Mouse (Mus musculus): Measurements from ENCODE around the gene Riox1. TPM values are rescaled to one million over a fixed set of nuclear protein-coding genes. Genes with fewer than 3 reads are reported as not detected.
A peak's percentile ranks its signal among the peaks of the same experiment; 100 is the strongest.
"Not testable (repeated sequence)": the region's sequence is repeated elsewhere in the genome, so short reads cannot be mapped to it uniquely, and the experiment has no call there.

Gene Riox1
- 10 to 100 TPM; 15.7 to 16.9 TPM for total RNA-seq (2021)
- long read RNA-seq, transcript Riox1-201 (1 exons, 2,344 nt): major isoform, 42 of 42 reads
- long read RNA-seq, partial matches to known transcripts: 0 of 42 reads
- long read RNA-seq, other reads (novel, unspliced or antisense): 0 of 42 reads

DNA sequence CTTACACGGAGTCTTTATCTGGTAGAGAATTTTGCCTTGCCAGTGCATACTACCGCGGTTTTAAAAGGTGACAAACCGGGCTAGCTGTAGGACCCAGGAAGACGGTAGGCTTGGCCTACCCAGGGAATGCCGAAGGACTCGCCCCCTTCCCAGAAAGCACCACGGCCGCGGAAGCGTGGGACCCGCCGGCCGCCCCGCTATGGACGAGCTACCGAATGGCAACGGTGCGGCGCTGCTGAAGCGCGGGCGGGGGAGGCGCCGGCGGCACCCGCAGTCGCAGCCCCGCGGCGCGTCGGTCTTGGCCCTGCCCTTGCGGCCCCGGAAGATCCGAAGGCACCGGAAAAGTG lies at the start of gene Riox1:
Riox1 (plus strand) TSS at position 116 of the 347 bp plus-strand sequence.
- peak; percentile 84 to 91 for DNase-seq (ENCODE audit: low spot score in 2 of 2)

- no peak for DNase-seq (ENCODE audit: low spot score in 2 of 2)
Observed at GRCm38 (mm10) chr12:83910451-83910850, 40.0 kb upstream of the Riox1 start.

- DNase-seq (ENCODE audit: low spot score in 2 of 2): no peak
Observed at GRCm38 (mm10) chr12:83914202-83914740, 36.1 kb upstream of the Riox1 start.

- DNase-seq (ENCODE audit: low spot score in 2 of 2): no peak
Observed at GRCm38 (mm10) chr12:83914797-83915196, 35.6 kb upstream of the Riox1 start.

GRCm38 (mm10) chr12:83916884-83917283 lies 33.5 kb upstream of the Riox1 start:
- no peak for DNase-seq (ENCODE audit: low spot score in 2 of 2)

- peak in 1 of 2 experiments; percentile 17 for DNase-seq (ENCODE audit: low spot score in 2 of 2)
Observed at GRCm38 (mm10) chr12:83920721-83921441, 29.5 kb upstream of the Riox1 start.

DNA sequence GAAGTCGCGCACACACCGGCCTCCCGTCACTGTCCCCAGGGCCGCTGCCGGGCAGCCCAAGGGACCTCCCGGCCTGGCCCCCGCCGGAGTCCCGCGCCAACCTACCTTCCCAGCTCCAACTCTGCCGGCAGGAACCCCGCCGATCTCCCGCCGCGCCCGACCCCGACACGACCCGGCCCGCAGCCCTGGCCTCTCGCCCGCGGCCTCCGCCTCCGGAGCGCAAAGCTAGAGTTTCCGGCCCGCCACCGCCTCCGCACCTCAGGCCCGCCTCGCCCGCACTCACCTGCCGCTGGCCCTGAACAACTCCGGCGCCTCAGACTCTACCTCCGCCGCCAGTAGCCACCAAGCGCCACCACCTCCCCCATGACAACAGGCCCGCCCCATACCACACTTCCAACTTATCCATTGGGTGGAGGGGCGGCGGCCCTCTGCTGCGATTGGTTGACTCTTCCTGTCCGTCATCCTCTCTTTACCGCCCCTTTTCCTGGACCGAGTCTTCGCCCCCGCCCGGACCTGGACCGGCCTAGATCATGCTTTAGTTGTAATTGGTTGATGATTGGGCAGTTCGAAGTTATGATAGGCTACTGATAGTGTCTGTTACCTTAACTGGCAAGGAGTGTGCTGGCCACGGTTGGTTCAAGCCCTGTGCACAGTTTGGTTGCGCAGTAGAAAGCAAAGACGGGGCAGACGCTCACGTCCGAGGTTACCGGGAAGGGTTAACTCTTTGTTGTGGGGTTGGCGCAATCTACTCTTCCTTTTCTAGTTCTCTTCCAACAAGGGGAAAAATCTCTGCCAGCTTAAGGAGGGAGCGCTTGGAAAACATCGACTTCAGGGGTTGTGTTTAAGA lies 28.6 kb upstream of the Riox1 start, which contains the start of gene Numb:
Numb (minus strand) TSS at position 400 of the 847 bp plus-strand sequence.
- DNase-seq (ENCODE audit: low spot score in 2 of 2): peak; percentile 99 to 100

DNA sequence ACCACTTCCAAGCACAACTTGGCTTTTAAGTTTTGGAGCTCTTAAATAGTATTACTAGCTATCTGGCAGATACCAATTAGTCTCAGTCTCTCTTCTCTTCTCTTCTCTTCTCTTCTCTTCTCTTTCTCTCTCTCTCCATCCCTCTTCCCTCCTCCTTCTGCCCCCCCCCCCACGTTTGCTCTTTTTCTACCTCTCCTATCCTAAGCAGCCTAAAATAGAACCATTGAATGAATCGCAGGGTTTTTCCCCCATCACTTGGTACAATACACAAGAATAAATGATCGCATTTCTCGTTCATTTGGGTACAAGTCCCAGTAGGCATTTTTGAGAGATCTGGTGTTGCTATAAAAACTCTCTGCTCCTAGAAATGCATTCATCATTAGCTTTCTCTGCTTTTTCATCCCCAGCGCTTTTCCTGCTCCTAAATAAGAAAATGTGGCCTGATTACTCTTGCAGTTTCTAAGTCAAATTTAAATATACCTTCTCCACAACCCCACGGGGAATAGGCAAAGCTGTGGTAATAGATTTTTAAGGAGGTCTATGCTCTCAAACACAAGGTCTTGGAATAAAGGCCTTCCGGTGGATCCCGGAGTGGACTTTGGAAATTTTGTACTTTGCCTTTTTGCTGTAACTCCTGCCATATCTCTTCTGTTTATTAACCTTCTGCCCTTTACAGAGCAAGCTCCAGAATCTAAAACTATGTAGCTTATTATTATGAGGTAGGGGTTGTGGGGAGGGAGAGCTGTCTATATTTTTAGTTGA lies 27.5 kb upstream of the Riox1 start:
- no peak for DNase-seq (ENCODE audit: low spot score in 2 of 2)

GRCm38 (mm10) chr12:83923486-83923859 lies 26.9 kb upstream of the Riox1 start:
- no peak for DNase-seq (ENCODE audit: low spot score in 2 of 2)

GRCm38 (mm10) chr12:83924332-83924731 lies 26.1 kb upstream of the Riox1 start:
- no peak for DNase-seq (ENCODE audit: low spot score in 2 of 2)

GRCm38 (mm10) chr12:83925160-83925703 lies 25.2 kb upstream of the Riox1 start:
- DNase-seq (ENCODE audit: low spot score in 2 of 2): no peak

DNA sequence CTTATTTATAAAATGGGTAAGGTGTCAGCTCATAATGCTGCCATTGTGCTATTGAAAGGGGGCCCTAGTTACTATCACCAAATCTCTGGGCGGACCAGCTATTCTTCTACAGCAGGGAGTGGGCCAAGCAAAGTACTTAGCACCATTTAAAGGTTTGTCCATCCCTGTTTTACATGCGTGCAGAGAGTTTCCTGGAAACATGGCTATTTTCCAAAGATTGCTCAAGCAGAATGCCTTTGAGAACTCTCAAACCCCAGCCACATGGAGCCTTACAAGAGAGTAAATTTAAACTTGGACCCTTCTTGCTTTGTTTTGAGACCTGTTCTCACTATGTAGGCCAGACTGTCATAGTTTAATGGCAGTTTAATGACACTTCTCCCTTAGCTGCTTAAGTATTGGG lies 24.3 kb upstream of the Riox1 start:
- no peak for DNase-seq (ENCODE audit: low spot score in 2 of 2)

- DNase-seq (ENCODE audit: low spot score in 2 of 2): no peak
Observed at GRCm38 (mm10) chr12:83927747-83928146, 22.7 kb upstream of the Riox1 start.

- no peak for DNase-seq (ENCODE audit: low spot score in 2 of 2)
Observed at GRCm38 (mm10) chr12:83929186-83929804, 21.1 kb upstream of the Riox1 start.

GRCm38 (mm10) chr12:83937600-83937999 lies 12.8 kb upstream of the Riox1 start:
- DNase-seq (ENCODE audit: low spot score in 2 of 2): no peak

DNA sequence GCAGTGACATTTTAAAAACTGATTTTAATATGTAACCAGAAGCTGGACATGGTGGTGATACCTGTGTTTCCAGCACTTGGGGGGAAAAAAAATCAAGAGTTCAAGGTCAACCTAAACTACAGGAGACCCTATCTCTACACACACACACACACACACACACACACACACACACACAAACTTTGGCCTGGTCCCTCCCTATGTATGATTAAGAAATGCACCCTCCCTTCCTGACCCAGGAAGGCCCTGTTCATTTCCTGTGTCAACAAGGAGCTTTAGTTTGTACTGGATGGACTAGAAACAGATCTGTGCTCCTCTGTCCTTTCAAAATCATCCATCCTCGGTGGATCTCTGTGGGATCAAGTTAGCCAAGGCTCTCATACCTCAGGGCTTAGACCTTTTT lies 11.8 kb upstream of the Riox1 start:
- DNase-seq (ENCODE audit: low spot score in 2 of 2): not testable (repeated sequence)

DNA sequence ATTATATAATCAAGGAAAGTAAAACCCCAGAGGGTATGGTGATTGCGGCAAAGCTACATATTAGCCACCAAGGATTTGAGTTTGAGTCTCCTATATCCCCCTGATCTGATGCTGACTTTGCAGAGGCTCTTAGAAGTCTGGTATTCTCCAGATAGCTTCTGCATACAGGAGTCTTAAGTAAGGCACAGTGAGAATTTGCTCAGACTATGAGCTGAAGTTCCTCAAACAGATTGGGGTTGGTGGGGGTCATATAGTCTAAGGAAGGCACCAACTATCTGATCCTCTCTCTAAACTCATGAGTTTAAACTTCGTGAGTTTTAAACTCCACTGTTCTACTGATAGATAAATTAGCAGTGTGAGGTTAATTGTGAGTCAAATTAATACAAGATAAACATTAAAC lies 11.1 kb upstream of the Riox1 start:
- no peak for DNase-seq (ENCODE audit: low spot score in 2 of 2)

- DNase-seq (ENCODE audit: low spot score in 2 of 2): no peak
Observed at GRCm38 (mm10) chr12:83940031-83940430, 10.4 kb upstream of the Riox1 start.

DNA sequence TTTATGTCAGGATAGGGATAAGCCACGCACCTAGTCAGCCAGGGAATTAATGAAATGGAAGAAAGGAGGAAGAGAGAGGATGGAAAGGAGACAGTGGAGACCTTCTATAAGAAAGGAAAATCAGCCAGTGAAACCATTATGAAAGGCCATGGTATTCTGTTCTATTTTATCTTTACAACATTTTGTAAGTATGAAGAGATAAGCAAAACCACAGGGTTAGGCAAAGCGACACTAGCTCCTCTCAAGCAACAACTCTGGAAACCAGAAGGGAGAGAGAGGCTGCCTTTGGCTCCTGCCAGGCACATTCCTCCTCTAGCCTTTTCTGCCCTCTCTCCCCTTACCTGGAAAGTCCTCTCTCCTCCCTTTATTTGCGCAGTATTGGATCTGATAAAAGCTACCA lies 8.5 kb upstream of the Riox1 start:
- DNase-seq (ENCODE audit: low spot score in 2 of 2): no peak

DNA sequence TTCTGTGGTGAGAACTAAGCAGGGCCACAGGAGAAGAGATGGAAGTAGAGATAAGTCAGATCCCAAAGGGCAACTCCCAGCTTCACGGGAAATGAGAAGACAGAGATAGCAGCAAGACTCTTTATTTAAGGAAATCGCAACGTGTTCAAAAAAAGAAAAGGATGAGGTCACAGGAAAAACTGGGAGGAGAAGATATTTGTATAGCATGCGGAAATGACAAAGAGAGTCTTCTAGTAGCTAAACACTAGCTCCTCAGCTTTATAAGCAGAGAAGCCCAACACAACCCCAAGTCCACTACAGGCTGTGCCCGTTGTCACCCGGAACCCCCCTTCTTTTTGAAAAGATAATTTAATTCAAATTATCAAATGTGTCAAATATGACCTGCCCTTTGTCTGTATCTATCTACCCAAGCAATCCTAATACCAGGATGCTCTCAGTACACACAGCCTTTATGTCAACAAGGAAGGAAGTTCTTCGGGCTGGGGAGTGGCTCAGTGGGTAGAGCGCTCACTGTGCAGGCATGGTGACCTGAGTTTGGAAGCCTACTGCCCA lies 3.1 kb upstream of the Riox1 start:
- DNase-seq (ENCODE audit: low spot score in 2 of 2): no peak

Data from layer of hippocampus, adult 18-20 months (tissue).